Mouse (Mus musculus) intestine, postnatal 0 days (tissue): ENCODE data around the gene Tma16. TPM values are rescaled to one million over a fixed set of nuclear protein-coding genes. Genes with fewer than 3 reads are reported as not detected.

Source experiments
- ATAC-seq: fragments of 200-750 bp; cut with Nextera tagmentation; 2 replicates; pipeline ENCODE4 v1.8.0; 2017; ENCODE audit warnings: mild to moderate bottlenecking, moderate TSS enrichment, moderate library complexity
- H3K27ac ChIP-seq: fragments of 300-500 bp; sonication (generic); 2 replicates; pipeline ENCODE4 v1.5.1; 2014; ENCODE audit warnings: mild to moderate bottlenecking, low read depth, low read length, moderate library complexity
- H3K27me3 ChIP-seq: fragments of 300-500 bp; sonication (generic); replicated peaks from 2 replicates; pipeline ENCODE4 v1.6.1; 2014; ENCODE audit warnings: low read length, mixed read lengths; ENCODE audit not compliant: control insufficient read depth, insufficient read depth
- H3K36me3 ChIP-seq: fragments of 300-500 bp; sonication (generic); 2 replicates; pipeline ENCODE4 v1.6.1; 2014; ENCODE audit warnings: mild to moderate bottlenecking, moderate library complexity; ENCODE audit not compliant: control insufficient read depth, insufficient read depth
- H3K4me1 ChIP-seq: fragments of 300-500 bp; sonication (generic); replicated peaks from 2 replicates; pipeline ENCODE4 v1.6.1; 2014; ENCODE audit warnings: antibody characterized with exemption, low read length, mixed read lengths; ENCODE audit not compliant: control insufficient read depth, insufficient read depth
- H3K4me2 ChIP-seq: fragments of 300-500 bp; sonication (generic); replicated peaks from 2 replicates; pipeline ENCODE4 v1.6.1; 2014; ENCODE audit warnings: low read depth, mild to moderate bottlenecking, moderate library complexity
- H3K4me3 ChIP-seq: fragments of 300-500 bp; sonication (generic); 2 replicates; pipeline ENCODE4 v1.5.1; 2014; ENCODE audit warnings: low read depth, low read length
- H3K9ac ChIP-seq: fragments of 300-500 bp; sonication (generic); 2 replicates; pipeline ENCODE4 v1.6.1; 2014; ENCODE audit warnings: mild to moderate bottlenecking, low read depth, low read length
- H3K9me3 ChIP-seq: fragments of 300-500 bp; sonication (generic); 2 replicates; pipeline ENCODE4 v1.6.1; 2016; ENCODE audit warnings: mixed run types; ENCODE audit not compliant: control insufficient read depth
- CTCF ChIP-seq: sonication (generic); IDR thresholded peaks from 2 replicates; pipeline ENCODE4 v1.5.1; 2016; ENCODE audit warnings: low read depth, mild to moderate bottlenecking, control low read depth, antibody characterized with exemption, moderate library complexity
- WGBS: fragments of 180-500 bp; shearing (Covaris S2); extraction: QIAGEN DNeasy Blood & Tissue Kit; methylation state at CpG from one replicate; pipeline ENCODE4 v1.1.7; 2014; 5-methylcytosine and 5-hydroxymethylcytosine counted together
- polyA plus RNA-seq: library from polyadenylated mRNA; unstranded; fragments of >200 nt; fragmentation: Nextera tagmentation; extraction: Ambion mirVana; gene quantifications from 2 replicates; pipeline ENCODE4 v1.2.1, GENCODE M21; 2015

Gene Tma16
- polyA plus RNA-seq, 1 experiment from 2014 or later, result 3.6 TPM

GRCm38 (mm10) chr8:66495726-66496125 lies 9.4 kb upstream of the Tma16 start:
- WGBS, result 10% methylated on average over 8 of the region's 8 CpGs
- Histone ChIP-seq H3K27me3 (no peaks in the 10 kb centered on the region), H3K9me3 (no peaks in the 10 kb centered on the region), H3K9ac (no peak overlapping the region), H3K36me3 (no peaks in the 10 kb centered on the region), H3K27ac (no peak overlapping the region), H3K4me2 (no peak overlapping the region), H3K4me1 (no peaks in the 10 kb centered on the region), H3K4me3 (no peak overlapping the region)
- peak; percentile 82 for TF ChIP-seq CTCF
- peak; percentile 67; the same call in 1 of the 2 replicates for ATAC-seq

DNA sequence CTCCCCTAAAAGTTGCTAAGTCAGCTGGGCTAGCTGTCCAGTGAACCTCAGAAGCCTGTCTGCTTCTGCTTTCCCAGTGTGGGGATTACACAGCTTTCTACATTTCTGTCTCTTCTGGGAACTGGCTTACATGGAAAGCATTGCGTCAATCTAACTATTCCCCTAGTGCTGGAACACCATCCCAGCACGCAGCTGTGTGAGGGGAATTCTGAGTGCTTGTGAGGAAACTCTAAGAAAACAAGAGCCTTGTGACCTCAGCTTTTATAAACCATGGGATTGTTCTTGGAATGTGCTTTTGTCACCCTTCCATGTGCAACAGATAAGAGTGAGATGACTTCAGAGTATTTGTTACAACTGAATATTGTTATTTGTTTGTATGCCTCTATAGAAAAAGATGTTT lies 8.2 kb upstream of the Tma16 start:
- no peak overlapping the region for H3K4me2 ChIP-seq
- H3K9ac ChIP-seq, result no peak overlapping the region
- H3K27ac ChIP-seq, result no peak overlapping the region
- WGBS, result 55% methylated on average over 2 of the region's 2 CpGs
- no peaks in the 10 kb centered on the region for H3K27me3 ChIP-seq
- H3K9me3 ChIP-seq, result no peaks in the 10 kb centered on the region
- H3K4me1 ChIP-seq, result no peaks in the 10 kb centered on the region
- no peak for ATAC-seq
- no peak overlapping the region for H3K4me3 ChIP-seq
- H3K36me3 ChIP-seq, result no peaks in the 10 kb centered on the region
- TF ChIP-seq CTCF, result no peak

- no peak overlapping the region for H3K27ac ChIP-seq
- no peak for ATAC-seq
- 77% methylated on average over 4 of the region's 4 CpGs for WGBS
These were observed 4.3 kb upstream of the Tma16 start for GRCm38 (mm10) chr8:66490624-66491023.

DNA sequence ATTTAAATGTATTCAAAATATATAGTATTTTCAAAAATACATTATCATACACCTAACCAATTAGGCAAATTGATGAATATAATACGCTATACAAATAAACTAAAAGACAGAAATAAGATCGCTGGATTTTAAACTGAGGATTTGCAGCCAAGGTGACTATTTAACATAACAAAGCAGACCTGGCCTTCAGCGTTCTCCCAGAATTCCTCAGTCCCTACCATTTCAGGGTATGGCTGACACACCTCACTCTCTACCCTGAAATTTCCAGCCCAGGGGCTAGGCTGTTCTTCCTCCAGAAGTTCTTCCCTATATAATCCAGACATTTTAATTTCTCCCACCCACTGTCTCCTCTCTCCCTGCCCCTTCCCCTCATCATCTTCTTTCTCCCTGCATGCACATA lies 2.2 kb upstream of the Tma16 start:
- no peak overlapping the region for H3K27ac ChIP-seq
- ATAC-seq, result no peak
- no peak overlapping the region for H3K4me2 ChIP-seq
- H3K4me1 ChIP-seq, result no peaks in the 10 kb centered on the region
- H3K9ac ChIP-seq, result no peak overlapping the region
- no peaks in the 10 kb centered on the region for H3K36me3 ChIP-seq
- TF ChIP-seq CTCF, result no peak
- no peaks in the 10 kb centered on the region for H3K9me3 ChIP-seq
- H3K4me3 ChIP-seq, result no peak overlapping the region
- no peaks in the 10 kb centered on the region for H3K27me3 ChIP-seq
- 49% methylated on average over 3 of the region's 3 CpGs for WGBS

More at GRCm38 (mm10) chr8:66490624-66491023, 4.3 kb upstream of the Tma16 start:
- no peak for TF ChIP-seq CTCF
- H3K27me3 ChIP-seq, result no peaks in the 10 kb centered on the region
- H3K4me2 ChIP-seq, result no peak overlapping the region
- H3K4me3 ChIP-seq, result no peak overlapping the region
- no peaks in the 10 kb centered on the region for H3K9me3 ChIP-seq
- H3K4me1 ChIP-seq, result no peaks in the 10 kb centered on the region
- no peaks in the 10 kb centered on the region for H3K36me3 ChIP-seq
- no peak overlapping the region for H3K9ac ChIP-seq

DNA sequence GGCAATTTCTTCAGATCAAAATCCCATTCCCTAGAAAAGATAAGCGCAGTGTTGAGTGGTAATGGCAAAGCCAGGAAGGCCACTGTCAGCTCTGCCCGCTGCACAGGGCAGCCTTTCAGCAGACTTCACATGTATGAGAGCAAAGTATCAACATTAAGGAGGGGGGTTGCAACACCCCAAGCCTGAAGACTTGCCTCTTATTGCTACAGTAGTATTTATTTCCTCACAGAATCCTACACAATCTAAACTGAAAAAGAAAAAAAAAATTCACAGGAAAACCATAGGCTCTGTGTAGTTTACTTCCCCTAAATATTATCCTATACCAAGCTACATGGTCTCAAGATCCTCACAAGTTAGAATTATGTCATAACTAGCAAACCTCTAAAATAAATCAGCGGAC lies 9.4 kb downstream of the Tma16 start:
- Histone ChIP-seq H3K4me3 (no peak overlapping the region), H3K4me2 (no peak overlapping the region), H3K27me3 (no peaks in the 10 kb centered on the region), H3K4me1 (no peaks in the 10 kb centered on the region), H3K9me3 (no peaks in the 10 kb centered on the region), H3K36me3 (peaks cover 43% of the 10 kb centered on the region), H3K27ac (no peak overlapping the region), H3K9ac (no peak overlapping the region)
- no peak for ATAC-seq
- TF ChIP-seq CTCF, result no peak
- WGBS, result 96% methylated on average over 3 of the region's 3 CpGs

- Histone ChIP-seq H3K4me1 (no peaks in the 10 kb centered on the region), H3K9me3 (no peaks in the 10 kb centered on the region), H3K27ac (no peak overlapping the region), H3K4me3 (no peak overlapping the region), H3K4me2 (no peak overlapping the region), H3K36me3 (no peaks in the 10 kb centered on the region), H3K9ac (no peak overlapping the region), H3K27me3 (no peaks in the 10 kb centered on the region)
- 50% methylated on average over 3 of the region's 3 CpGs for WGBS
- TF ChIP-seq CTCF, result no peak
- no peak for ATAC-seq
These were observed 16.5 kb downstream of the Tma16 start for GRCm38 (mm10) chr8:66469821-66470220.

- no peak overlapping the region for H3K4me3 ChIP-seq
- H3K27me3 ChIP-seq, result no peaks in the 10 kb centered on the region
- no peak overlapping the region for H3K4me2 ChIP-seq
- H3K9me3 ChIP-seq, result no peaks in the 10 kb centered on the region
- no peaks in the 10 kb centered on the region for H3K4me1 ChIP-seq
- H3K36me3 ChIP-seq, result no peaks in the 10 kb centered on the region
- H3K27ac ChIP-seq, result no peak overlapping the region
- peak; percentile 45 for TF ChIP-seq CTCF
- no peak overlapping the region for H3K9ac ChIP-seq
- ATAC-seq, result no peak
These were observed 29.3 kb downstream of the Tma16 start for GRCm38 (mm10) chr8:66457057-66457456.
